Mouse (Mus musculus) left cerebral cortex, postnatal 4 days (tissue): ENCODE results near the gene Bpifa5. TPM values are rescaled to one million over a fixed set of nuclear protein-coding genes. Genes with fewer than 3 reads are reported as not detected.
"Not testable (repeated sequence)": the region's sequence is repeated elsewhere in the genome, so short reads cannot be mapped to it uniquely, and the experiment has no call there.

Experiments used
- DNase-seq: peaks from one replicate; pipeline ENCODE4 v3.0.0-alpha.2; 2022
- intact Hi-C: fragments of 180-260 bp; cut with DNase I; formaldehyde crosslinking; loops from one replicate; pipeline ENCODE4 v1.15.1; 2025
- total RNA-seq, 2 experiments: library from RNA; stranded (reverse); gene quantifications; 2 replicates each; pipeline ENCODE4 v1.2.3; 2021

Gene Bpifa5
- not detected for total RNA-seq

DNA sequence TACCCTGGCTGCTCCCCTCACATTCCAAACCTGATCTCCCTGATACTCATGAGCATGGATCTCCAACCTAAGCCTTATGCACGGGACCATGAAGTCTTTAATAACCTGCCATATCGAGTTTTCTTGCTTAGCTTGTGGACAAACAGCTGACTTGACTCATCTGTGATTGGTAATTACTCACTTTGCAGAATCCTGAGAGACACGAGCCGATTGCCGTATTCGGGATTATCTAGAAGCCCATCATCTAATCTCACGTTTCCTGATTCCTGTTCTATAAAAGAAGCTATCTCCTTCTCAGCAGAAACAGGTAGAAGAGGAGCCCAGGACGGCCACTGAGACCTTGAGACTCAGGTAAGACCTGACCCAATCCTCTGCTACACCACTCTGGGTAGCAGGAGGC is at the start of gene Bpifa5:
TSS of gene Bpifa5 (plus strand) at position 301 of the 400 bp plus-strand sequence.
- intact Hi-C loops = no loop called here
- DNase-seq = no peak

- intact Hi-C loops = no loop called here
- no peak for DNase-seq
Observed at GRCm38 (mm10) chr2:154117381-154117780, 45.0 kb upstream of the Bpifa5 start.

DNA sequence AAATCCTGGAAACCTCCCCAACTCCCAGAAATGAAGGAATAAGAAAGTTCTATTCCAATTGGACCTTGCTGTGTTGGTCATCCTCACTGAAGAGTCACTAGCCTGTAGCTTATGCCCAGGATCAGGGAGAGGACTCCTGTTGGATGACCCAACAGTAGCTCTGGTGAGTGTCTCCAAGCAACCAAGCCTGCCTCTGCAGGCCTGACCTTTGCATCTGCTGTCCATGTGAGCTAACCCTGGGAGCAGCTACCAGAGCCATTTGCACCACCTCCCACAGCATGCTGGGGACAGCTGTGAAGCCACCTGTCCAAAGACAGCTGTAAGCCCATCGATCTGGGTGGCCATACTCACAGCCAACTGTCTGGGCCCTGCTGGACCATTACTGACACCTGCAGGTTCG is 32.3 kb upstream of the Bpifa5 start, which contains the start of gene Bpifa3:
TSS of gene Bpifa3 (plus strand) at position 217 of the 400 bp plus-strand sequence.
- intact Hi-C loops = no loop called here

DNA sequence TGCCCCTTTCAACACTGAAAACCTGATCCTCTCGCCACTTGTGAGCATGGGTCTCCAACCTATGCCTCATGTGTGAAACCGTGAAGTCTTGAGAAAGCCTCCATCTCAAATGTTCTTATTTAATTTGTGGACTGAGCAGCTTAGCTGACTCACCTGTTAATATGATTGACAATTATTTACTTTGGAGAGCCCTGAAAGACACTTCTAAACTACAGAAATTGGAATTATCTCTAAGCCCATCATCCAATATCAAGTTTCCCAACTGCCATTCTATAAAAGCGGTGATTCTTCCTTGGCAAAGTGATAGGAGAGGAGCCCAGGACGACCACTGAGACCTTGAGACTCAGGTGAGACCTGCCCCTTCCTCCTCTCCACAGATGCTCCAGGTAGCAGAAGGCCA is 19.8 kb upstream of the Bpifa5 start, which contains the start of gene Bpifa1:
TSS of gene Bpifa1 (plus strand) at position 301 of the 400 bp plus-strand sequence.
- intact Hi-C loops = no loop called here
- no peak for DNase-seq

More for the DNA sequence above, 32.3 kb upstream of the Bpifa5 start, which contains the start of gene Bpifa3:
- DNase-seq = no peak

DNA sequence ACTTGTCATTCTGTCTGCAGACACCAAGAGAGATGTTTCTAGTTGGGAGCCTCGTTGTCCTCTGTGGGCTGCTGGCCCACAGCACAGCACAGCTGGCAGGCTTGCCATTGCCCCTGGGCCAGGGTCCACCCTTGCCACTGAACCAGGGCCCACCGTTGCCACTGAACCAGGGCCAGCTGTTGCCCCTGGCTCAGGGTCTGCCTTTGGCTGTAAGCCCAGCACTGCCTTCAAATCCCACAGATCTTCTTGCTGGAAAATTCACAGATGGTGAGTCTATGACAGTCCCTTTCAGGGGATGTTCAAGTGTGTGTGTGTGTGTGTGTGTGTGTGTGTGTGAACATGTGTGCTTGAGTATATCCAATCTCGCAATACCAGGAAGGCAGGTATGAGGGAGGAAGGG is 18.7 kb upstream of the Bpifa5 start:
- peak; percentile 81 for DNase-seq
- intact Hi-C loops = no loop called here

DNA sequence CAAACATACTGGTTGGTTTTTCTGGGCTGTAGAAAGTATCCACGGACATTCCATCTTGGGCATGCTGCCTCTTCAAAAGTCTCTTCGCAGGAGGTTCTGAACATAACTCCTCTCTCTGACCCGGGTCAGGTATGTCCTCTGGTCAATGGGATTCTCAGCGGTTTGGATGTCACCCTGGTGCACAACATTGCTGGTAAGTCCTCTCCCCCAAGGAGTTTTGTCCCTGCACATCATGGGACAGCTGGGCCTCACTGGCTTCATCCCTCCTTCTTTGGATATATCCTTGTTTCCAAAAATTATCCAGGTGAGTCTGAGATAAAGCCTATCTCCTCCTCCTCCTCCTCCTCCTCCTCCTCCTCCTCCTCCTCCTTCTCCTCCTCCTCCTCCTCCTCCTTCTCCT is 14.9 kb upstream of the Bpifa5 start:
- intact Hi-C loops = no loop called here
- DNase-seq = no peak

- DNase-seq = peak; percentile 51
- intact Hi-C loops = no loop called here
Observed at GRCm38 (mm10) chr2:154158433-154158832, 4.0 kb upstream of the Bpifa5 start.

- intact Hi-C loops = no loop called here
- DNase-seq = peak; percentile 23
Observed at GRCm38 (mm10) chr2:154163306-154163705, 899 bp downstream of the Bpifa5 start.

DNA sequence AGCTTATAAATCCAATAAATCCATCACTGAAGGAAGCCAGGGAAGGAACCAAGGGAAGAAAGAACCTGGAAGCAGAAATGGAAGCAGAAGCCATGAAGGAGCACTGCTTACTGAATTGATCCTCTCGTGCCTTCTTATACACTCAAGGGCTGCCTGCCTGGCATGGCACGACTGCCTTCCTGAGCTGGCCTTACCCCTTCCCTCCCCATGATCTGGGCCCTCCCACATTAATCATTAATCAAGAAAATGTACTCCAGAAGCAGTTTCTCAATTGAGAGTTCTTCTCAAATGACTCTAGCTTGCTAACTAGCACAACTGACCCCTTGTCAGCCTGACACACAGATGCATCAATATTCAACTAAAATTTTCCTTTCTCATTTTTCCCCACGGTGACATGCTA is 6.8 kb downstream of the Bpifa5 start:
- DNase-seq = no peak

GRCm38 (mm10) chr2:154171621-154172020 is 9.2 kb downstream of the Bpifa5 start:
- DNase-seq = no peak
- intact Hi-C loops = no loop called here

More for the DNA sequence above, 6.8 kb downstream of the Bpifa5 start:
- intact Hi-C loops = no loop called here

DNA sequence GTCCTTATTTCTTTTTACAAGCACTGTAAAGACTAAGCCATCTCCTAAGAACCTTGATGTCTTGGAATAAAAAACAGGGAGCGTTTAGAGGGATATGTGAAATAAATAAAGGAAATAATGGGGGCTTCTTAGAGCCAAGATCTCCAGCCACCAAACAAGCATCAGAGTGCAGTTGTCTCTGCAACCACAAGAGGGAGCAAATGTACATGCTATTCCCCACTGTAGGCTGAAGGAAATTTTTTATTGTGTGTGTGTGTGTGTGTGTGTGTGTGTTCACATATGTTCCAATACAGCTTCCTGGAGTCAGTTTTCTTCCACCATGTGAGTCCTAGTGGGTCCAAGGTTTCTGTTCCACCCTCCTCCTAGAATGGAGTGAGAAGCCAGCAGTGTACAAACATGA is 10.9 kb downstream of the Bpifa5 start:
- intact Hi-C loops = no loop called here
- DNase-seq = peak; percentile 21

- DNase-seq, intact Hi-C loops: not testable (repeated sequence)
Observed at GRCm38 (mm10) chr2:154181900-154182299, 19.5 kb downstream of the Bpifa5 start.

GRCm38 (mm10) chr2:154183061-154183460 is 20.7 kb downstream of the Bpifa5 start:
- intact Hi-C loops, DNase-seq: not testable (repeated sequence)

DNA sequence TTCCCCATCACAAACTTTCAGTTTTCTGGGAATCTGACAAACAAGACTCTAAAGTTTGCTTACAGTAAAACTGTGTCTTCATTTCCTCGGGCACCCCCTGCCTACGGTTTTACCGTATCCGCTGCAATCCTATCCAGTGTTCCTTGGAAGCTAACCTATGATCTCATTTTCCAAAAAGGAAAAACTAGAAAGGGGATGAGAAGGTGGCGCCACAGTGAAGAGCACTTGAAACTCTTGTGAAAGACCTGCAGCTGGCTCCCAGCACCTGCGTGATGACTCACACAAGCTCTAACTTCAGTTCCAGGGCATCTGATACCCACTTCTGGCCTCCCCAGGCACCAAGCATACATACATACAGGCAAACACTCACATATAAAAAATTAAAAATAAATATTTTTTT is 22.9 kb downstream of the Bpifa5 start:
- no peak for DNase-seq
- intact Hi-C loops = no loop called here

DNA sequence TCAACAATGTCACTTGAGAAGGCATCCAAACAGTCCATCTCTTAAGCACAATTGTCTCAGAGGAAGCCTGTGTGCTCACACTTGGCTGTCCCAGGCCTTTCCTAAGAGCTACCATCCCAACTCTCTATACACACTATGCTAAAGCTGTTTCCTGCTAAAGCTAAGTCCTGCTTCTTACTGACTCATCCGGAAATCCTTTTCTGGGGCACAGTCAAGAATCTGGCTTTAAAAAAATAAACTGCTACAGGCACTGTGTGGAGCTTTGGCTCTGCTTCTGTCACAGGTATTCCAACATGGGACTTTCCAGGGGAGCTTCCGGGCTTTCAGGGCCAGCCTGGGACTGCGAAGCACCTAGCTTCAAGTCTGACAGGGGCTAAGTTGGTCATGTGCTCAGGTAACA is 23.3 kb downstream of the Bpifa5 start:
- DNase-seq = no peak
- intact Hi-C loops = no loop called here

DNA sequence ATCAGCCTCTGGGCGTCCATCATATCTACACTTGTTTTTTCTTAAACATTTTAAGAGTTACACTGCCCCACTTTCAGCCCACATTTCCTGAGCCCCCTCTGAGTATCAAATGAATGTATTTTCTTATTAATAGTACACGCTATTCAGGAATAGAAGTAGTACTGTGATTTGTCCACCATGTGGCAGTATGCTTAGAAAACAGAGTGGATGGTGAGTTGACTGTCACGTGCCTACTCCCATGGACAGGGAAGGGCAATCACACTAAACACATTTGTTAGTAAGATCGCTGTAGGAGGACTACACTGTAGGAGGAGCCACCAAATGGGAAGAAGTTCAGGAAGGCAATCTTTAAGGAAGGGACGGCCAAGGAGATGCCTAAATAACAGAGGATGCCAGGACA is 25.1 kb downstream of the Bpifa5 start:
- DNase-seq = no peak
- intact Hi-C loops = no loop called here

- intact Hi-C loops = no loop called here
- no peak for DNase-seq
Observed at GRCm38 (mm10) chr2:154189877-154190434, 27.5 kb downstream of the Bpifa5 start.

GRCm38 (mm10) chr2:154190546-154191258 is 28.3 kb downstream of the Bpifa5 start, which contains the start of gene Bpifb1:
Bpifb1 (plus strand) TSS chr2:154190818.
- intact Hi-C loops = no loop called here
- no peak for DNase-seq

- intact Hi-C loops = no loop called here
- no peak for DNase-seq
Observed at GRCm38 (mm10) chr2:154192141-154192540, 29.7 kb downstream of the Bpifa5 start.

DNA sequence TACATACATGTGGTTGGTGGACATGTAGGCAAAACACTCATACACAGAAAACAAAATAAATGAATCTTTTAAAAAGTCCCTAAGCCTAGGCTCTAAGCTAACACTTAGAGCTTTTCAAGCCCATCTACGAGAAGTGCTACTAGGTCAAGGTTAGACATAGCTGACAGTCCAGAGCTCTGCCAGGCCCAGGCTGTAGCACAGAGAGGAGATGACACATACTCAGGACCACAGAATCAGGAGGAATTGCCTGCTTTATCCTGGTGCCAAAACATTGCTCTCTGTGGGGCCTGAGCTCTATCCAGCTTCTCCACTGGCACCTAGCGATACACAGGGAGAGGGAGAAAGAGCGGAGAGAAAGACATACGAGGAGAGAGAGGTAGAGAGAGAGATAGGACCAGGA is 30.7 kb downstream of the Bpifa5 start:
- intact Hi-C loops = no loop called here
- DNase-seq = no peak

GRCm38 (mm10) chr2:154193994-154194504 is 31.6 kb downstream of the Bpifa5 start:
- no peak for DNase-seq
- intact Hi-C loops = no loop called here

DNA sequence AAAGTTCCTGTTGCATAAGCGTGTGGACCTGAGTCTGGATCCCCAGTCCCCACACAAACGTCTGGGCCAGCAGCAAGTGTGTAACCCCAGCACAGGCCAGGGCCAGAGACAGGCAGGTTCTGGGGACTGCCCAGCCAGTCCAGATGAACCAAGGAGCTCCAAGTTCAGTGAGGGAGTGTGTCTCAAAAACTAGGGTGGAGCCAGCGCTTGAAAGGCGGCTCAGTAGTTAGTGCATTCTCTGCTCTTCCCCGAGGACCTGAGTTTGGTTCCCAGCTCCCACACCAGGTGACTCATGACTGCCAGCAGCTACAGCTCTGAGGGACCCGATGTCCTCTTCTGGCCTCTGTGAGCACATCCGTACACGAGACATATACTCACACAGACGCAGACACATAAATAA is 34.6 kb downstream of the Bpifa5 start:
- intact Hi-C loops = no loop called here
- DNase-seq = no peak
